Mouse (Mus musculus) megakaryocyte, adult 5-6 weeks (primary cell): ENCODE data around the gene Rpl23. TPM values are rescaled to one million over a fixed set of nuclear protein-coding genes. Genes with fewer than 3 reads are reported as not detected.
A peak's percentile ranks its signal among the peaks of the same experiment; 100 is the strongest.
"Not testable (repeated sequence)": the region's sequence is repeated elsewhere in the genome, so short reads cannot be mapped to it uniquely, and the experiment has no call there.

ENCODE experiments used
- ATAC-seq: 2 replicates; pipeline ENCODE4 v1.8.0; 2016; ENCODE audit warnings: mild to moderate bottlenecking, inconsistent platforms; ENCODE audit not compliant: poor library complexity, severe bottlenecking
- total RNA-seq, 2 experiments: library from RNA; stranded (forward) in 1 of 2; stranded (reverse) in 1 of 2; fragments of 153-499, 151-499 nt in 1 of 2; fragments of 221-1000, 200-1000 nt in 1 of 2; gene quantifications; 2 replicates each; pipeline versions ENCODE4 v1.2.3 to v1.2.4; 2015 to 2017

Gene Rpl23
- total RNA-seq, 2 experiments from 2014 or later, result 895 to 1,123 TPM

GRCm38 (mm10) chr11:97800691-97801408 lies 18.6 kb upstream of the Rpl23 start:
- ATAC-seq, result no peak

GRCm38 (mm10) chr11:97799994-97800690 lies 17.9 kb upstream of the Rpl23 start:
- ATAC-seq, result peak; percentile 60

GRCm38 (mm10) chr11:97799146-97799993 lies 17.1 kb upstream of the Rpl23 start:
- ATAC-seq, result peak; percentile 83

DNA sequence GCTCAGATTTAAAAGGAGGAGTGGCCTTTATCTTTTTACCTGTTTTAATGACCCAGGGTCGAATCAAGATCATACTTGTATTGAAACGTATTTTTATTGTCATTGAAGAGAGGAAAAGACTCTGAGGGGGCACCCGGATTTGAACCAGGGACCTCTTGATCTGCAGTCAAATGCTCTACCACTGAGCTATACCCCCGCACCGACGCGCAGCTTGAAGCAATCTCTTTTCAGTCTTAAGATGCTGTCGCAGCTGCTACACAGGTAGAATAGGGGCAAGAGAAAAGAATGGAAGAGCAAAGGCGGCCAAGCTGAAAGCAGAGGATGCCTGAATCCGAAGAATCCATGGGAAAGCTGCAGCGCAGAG lies 16.5 kb upstream of the Rpl23 start, which contains the start of gene Lasp1:
Gene Lasp1, plus strand, starts transcription at position 219 of the 364 bp plus-strand sequence.
- ATAC-seq, result no peak

GRCm38 (mm10) chr11:97798083-97798435 lies 15.8 kb upstream of the Rpl23 start:
- ATAC-seq, result no peak

DNA sequence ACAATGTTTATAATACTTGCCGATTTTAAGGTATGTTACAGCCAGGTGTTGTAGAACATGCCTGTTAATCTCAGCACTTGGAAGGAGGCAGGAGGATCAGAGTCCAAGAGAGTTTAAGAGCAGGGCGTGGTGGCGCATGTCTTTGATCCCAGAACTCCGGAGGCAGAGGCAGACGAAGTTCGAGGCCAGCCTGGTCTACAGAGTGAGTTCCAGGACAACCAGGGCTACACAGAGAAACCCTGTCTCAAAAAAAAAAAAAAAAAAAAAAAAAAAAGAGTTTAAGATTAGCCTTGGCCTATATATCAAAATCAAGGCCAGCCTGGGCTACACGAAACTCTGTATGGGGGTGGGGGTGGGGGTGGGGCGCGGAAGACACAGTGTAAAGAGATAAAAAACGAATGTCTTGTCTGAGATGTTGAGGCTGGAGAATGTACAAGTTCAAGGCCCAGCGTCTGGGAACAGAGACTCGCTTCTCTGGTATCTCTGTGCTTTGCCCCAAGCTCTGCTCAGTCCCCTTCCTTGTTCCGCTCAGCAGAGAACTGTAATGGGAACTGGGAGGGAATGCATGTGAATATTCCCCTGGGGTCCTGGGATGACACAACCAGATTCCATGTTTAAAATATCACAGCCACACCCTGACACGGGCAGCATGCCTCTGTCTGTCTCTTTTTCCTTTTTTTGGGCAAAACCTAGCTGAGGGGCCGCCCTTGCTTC lies 15.3 kb upstream of the Rpl23 start:
- no peak for ATAC-seq

GRCm38 (mm10) chr11:97796910-97797309 lies 14.7 kb upstream of the Rpl23 start:
- ATAC-seq, result no peak

GRCm38 (mm10) chr11:97793165-97793564 lies 10.9 kb upstream of the Rpl23 start:
- ATAC-seq, result peak; percentile 62

- ATAC-seq, result not testable (repeated sequence)
Measured at GRCm38 (mm10) chr11:97790778-97791438, 8.7 kb upstream of the Rpl23 start.

- ATAC-seq, result no peak
Measured at GRCm38 (mm10) chr11:97789727-97790126, 7.5 kb upstream of the Rpl23 start.

DNA sequence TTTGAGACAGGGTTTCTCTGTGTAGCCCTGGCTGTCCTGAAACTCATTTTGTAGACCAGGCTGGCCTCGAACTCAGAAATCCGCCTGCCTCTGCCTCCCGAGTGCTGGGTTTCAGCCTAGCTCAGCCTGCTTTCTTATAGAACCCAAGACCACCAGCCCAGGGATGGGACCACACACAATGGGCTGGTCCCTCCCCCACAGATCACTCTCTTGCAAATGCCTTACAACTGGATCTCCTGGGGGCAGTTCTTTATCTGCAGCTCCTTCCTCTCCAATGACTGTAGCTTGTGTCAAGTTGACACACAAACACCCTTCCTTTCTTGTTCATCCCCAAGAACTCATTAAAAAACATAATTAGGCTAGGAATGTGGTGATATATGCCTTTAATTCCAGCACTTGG lies 5.7 kb upstream of the Rpl23 start:
- ATAC-seq, result no peak

- ATAC-seq, result peak; percentile 34
Measured at GRCm38 (mm10) chr11:97782564-97782895, 293 bp upstream of the Rpl23 start.

DNA sequence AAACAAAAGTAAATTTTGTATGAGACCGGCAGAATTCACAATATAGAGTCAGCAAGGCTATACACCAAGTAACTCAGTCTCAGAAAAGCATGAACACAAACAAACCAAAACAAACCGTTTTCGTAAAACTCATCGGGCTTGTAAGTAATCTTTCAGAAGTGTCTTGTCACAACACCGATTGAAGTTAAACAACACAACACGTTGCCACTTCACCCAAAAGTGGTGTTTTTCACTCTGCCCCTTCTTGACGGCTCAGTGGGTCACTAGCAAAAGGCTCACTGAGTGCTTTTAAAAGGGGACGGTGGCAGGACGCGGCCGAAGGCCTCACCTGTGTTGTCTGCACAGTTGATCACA lies 782 bp downstream of the Rpl23 start:
- ATAC-seq, result no peak

DNA sequence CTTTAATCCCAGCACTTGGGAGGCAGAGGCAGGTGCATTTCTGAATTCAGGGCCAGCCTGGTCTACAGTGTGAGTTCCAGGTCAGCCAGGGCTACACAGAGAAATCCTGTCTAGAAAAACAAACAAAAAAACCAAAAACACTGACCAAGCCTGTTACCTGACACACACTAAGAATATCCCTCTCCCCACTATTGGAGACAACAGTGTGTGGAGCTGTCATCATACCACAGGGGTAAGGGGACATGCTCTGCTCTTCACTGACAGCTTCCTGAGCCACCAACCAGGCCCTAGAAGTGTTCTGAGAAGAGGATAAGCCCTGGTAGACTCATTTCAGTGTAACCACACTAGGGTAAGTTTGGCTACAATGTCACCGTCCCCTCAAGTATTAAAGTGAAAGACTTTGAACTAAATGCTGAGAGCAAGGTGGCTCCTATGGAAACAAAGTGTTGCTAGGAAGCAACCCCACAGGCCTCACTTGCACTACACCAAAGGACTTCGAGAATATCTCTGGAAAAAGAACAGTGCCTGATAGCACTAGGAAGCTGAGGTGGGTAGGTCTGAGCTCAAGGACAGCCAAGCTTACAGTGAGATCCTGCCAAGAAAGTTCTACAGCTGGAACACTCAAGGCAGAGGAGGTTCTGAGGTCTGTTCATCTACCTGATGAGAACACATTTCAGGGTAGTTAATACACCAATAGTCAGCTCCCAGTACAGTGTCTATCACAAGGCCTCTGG lies 2.1 kb downstream of the Rpl23 start:
- no peak for ATAC-seq

DNA sequence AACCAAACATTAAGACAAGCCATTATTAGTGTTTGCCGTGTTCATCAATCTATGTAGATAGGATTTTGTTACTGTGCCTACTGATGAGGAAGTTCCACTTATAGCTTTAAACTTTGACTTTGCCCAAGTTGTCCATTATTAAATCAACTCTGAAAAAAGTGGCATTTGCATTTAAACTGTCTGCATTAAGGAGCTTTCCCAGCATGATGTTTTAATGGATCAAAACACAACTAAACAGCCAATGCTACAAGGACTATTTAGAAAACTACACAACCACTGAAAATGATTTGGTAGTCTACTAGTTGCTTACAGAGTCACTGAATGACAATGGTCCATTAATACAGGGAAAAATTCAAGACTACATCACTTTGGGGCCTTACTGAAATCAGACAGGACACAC lies 3.3 kb downstream of the Rpl23 start:
- no peak for ATAC-seq

DNA sequence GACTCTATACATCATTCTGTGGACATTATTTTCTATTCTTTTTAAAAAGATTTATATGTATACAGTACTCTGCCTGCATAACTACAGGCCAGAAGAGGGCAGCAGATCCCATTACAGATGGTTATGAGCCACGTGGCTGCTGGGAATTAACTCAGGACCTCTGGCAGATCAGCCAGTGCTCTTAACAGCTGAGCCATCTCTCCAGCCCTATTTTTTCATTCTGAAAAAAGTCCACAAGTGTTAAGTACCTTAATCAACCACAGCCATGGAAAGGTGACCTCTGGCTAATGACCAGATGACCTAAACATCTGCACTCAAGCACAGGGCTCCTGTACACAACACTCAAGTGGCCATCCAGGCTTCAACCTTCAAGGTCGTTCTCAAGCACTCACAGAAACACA lies 5.1 kb downstream of the Rpl23 start:
- no peak for ATAC-seq

DNA sequence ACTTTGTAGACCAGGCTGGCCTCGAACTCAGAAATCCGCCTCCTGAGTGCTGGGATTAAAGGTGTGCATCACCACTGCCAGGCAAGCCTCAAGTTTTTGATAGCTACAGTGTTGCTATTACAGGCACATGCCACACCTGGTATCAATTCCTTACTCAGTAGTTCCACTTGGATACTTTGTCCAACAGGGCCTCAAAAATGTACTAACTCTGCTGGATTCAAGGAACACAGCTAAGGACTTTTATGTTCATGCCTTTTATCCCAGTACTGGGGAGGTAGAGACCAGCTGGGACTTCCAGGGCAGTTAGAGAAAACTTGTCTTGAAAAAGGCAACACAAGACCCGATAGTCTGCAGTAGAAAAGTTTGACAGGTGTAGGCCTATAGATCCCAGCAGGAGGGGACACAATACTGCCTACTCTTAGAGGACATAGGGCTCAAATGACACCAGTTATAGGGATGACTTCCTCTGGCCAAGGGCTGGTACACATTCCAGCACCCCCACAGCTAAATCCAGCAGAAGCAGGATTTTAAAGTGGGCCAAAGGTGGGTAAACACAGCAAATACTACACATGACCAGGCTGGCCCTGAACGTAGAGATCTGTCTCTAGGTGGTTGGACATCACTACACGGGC lies 5.6 kb downstream of the Rpl23 start:
- ATAC-seq, result no peak

DNA sequence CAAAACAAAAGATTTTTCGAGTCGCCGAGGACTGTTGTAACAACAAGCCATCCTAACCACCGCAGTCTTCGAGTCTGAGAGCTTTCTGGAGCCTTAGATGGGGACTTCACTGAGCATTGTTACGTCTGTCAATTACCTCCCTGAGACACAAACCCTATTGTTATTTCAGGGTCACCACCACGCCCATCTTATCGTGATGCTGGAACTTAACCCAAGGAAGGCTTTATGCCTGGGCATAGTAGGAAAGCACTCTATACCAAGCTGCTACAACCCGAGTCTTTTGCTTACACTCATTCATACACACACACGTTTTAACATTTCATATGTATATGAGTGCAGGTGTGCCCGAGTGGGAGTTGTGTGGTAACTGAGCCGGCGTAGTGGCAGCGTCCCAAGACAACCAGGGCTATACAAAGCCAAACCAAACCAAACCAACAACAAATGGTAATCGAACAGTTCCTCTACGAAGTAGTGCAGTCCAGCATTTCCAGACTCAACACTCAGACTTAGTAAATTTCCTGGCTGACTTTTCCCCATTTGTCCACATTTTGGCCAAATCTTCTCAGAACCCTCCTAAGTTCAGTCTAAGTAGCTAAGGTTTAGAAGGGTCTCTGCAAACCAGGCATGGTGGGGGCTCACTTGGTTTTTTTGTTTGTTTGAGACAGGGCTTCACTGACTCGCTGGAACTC lies 6.3 kb downstream of the Rpl23 start, which contains the start of gene 1700001P01Rik:
Gene 1700001P01Rik, minus strand, starts transcription at position 111 of the 689 bp plus-strand sequence.
- ATAC-seq, result no peak

GRCm38 (mm10) chr11:97775186-97775585 lies 7.1 kb downstream of the Rpl23 start:
- no peak for ATAC-seq
